Mouse (Mus musculus) liver, embryonic 15.5 days (tissue): ENCODE data around the gene Taok1. TPM values are rescaled to one million over a fixed set of nuclear protein-coding genes. Genes with fewer than 3 reads are reported as not detected.
"Not testable (repeated sequence)": the region's sequence is repeated elsewhere in the genome, so short reads cannot be mapped to it uniquely, and the experiment has no call there.

Experiments used
- ATAC-seq: fragments of 200-750 bp; cut with Nextera tagmentation; 2 replicates; pipeline ENCODE4 v1.8.0; 2017; ENCODE audit warnings: moderate number of reproducible peaks, mild to moderate bottlenecking, moderate library complexity; ENCODE audit not compliant: insufficient read depth
- H3K27ac ChIP-seq: fragments of 300-500 bp; sonication (generic); replicated peaks from 2 replicates; pipeline ENCODE4 v1.5.1; 2015; ENCODE audit warnings: mild to moderate bottlenecking, inconsistent platforms
- H3K27me3 ChIP-seq: fragments of 300-500 bp; sonication (generic); 2 replicates; pipeline ENCODE4 v1.6.1; 2015; ENCODE audit warnings: mild to moderate bottlenecking, inconsistent platforms
- H3K36me3 ChIP-seq: fragments of 300-500 bp; sonication (generic); replicated peaks from 2 replicates; pipeline ENCODE4 v1.6.1; 2015; ENCODE audit warnings: moderate library complexity, mild to moderate bottlenecking, inconsistent platforms
- H3K4me1 ChIP-seq: fragments of 300-500 bp; sonication (generic); replicated peaks from 2 replicates; pipeline ENCODE4 v1.6.1; 2015; ENCODE audit warnings: inconsistent platforms
- H3K4me2 ChIP-seq: fragments of 300-500 bp; sonication (generic); 2 replicates; pipeline ENCODE4 v1.6.1; 2015; ENCODE audit warnings: moderate library complexity, mild to moderate bottlenecking, inconsistent platforms
- H3K4me3 ChIP-seq: fragments of 300-500 bp; sonication (generic); replicated peaks from 2 replicates; pipeline ENCODE4 v1.5.1; 2015; ENCODE audit warnings: mild to moderate bottlenecking, inconsistent platforms
- H3K9ac ChIP-seq: fragments of 300-500 bp; sonication (generic); 2 replicates; pipeline ENCODE4 v1.6.1; 2015; ENCODE audit warnings: moderate library complexity, mild to moderate bottlenecking, inconsistent platforms
- H3K9me3 ChIP-seq: fragments of 300-500 bp; sonication (generic); replicated peaks from 2 replicates; pipeline ENCODE4 v1.6.1; 2016; ENCODE audit warnings: inconsistent platforms
- WGBS: fragments of 180-500 bp; shearing (Covaris S2); methylation state at CpG from one replicate; pipeline ENCODE4 v1.1.7; 2015; ENCODE audit warnings: mixed read lengths; ENCODE audit not compliant: insufficient replicate concordance; 5-methylcytosine and 5-hydroxymethylcytosine counted together
- polyA plus RNA-seq: library from polyadenylated mRNA; unstranded; fragments of >200 nt; fragmentation: Nextera tagmentation; extraction: Ambion mirVana; gene quantifications from 2 replicates; pipeline ENCODE4 v1.2.1, GENCODE M21; 2015

Gene Taok1
- polyA plus RNA-seq, 1 experiment from 2014 or later: 3.6 TPM

- Histone ChIP-seq H3K36me3 (peaks cover 19% of the 10 kb centered on the region), H3K27ac (no peak overlapping the region), H3K4me2 (no peak overlapping the region), H3K9ac (no peak overlapping the region), H3K4me3 (no peak overlapping the region), H3K9me3 (no peaks in the 10 kb centered on the region), H3K4me1 (no peaks in the 10 kb centered on the region), H3K27me3 (no peaks in the 10 kb centered on the region)
- WGBS: 76% methylated on average over 4 of the region's 4 CpGs
- ATAC-seq: no peak
Measured at GRCm38 (mm10) chr11:77532202-77532846, 75.3 kb downstream of the Taok1 start.

DNA sequence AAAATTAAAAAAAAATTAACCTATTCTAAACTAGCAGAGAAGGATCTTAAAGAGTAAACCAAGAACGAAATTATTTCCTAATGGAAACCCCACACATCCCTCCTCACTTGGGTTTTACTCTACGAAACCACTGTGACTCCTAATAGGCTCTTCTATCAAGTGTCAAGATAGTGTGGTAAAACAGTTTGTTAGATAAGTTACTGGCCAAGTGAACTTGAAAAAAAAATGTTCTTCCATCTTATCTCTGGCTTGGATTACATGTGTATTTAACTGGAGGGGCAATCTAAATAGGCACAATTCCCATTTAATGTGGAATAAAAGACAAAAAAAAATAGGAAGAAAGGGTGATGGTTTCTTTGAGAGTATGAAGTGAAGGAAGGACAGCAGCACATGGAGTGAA is 76.8 kb downstream of the Taok1 start:
- 41% methylated on average over 2 of the region's 2 CpGs for WGBS
- Histone ChIP-seq H3K9ac (no peak overlapping the region), H3K4me1 (no peaks in the 10 kb centered on the region), H3K9me3 (no peaks in the 10 kb centered on the region), H3K27ac (no peak overlapping the region), H3K4me2 (no peak overlapping the region), H3K36me3 (0 out of 2 replicates have a peak, but pooled peaks cover 7% of the 10 kb centered on the region), H3K4me3 (no peak overlapping the region), H3K27me3 (no peaks in the 10 kb centered on the region)
- no peak for ATAC-seq

DNA sequence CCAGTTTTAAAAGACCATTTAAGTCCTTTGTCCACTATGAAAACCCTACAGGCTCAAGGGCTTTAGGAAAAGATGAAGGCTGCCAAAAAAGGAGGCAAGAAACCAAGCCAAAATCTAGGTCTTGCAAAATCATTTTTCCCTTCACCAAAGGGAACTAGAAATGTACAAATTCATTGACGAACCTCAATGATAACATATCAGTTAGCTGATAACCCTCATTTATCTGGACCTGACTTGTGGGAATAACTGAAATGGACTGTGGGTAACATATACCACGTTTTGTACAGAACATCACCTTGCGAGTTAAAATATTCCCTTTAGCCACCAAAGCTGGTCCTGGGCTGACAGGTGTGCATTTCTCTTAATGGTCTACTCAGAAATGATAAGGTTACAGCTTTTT is 78.0 kb downstream of the Taok1 start:
- H3K27ac ChIP-seq: no peak overlapping the region
- H3K4me3 ChIP-seq: no peak overlapping the region
- H3K9me3 ChIP-seq: no peaks in the 10 kb centered on the region
- no peaks in the 10 kb centered on the region for H3K27me3 ChIP-seq
- 0 out of 2 replicates have a peak, but pooled peaks cover 3% of the 10 kb centered on the region for H3K36me3 ChIP-seq
- no peak overlapping the region for H3K9ac ChIP-seq
- ATAC-seq: no peak
- WGBS: 43% methylated on average over 3 of the region's 3 CpGs
- no peaks in the 10 kb centered on the region for H3K4me1 ChIP-seq
- H3K4me2 ChIP-seq: no peak overlapping the region

DNA sequence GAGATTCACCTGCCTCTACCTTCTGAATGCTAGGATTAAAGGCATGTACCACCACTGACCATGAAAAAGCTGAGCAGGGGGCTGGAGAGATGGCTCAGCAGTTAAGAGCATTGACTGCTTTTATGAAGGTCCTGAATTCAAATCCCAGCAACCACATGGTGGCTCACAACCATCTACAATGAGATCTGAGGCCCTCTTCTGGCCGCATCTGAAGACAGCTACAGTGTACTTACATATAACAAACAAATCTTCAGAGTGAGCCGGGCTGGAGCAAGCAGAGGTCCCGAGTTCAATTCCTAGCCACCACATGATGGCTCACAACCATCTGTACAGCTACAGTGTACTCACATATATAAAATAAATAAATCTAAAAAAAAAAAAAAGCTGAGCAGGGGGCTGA is 79.2 kb downstream of the Taok1 start:
- H3K27me3 ChIP-seq, H3K9me3 ChIP-seq, H3K36me3 ChIP-seq, H3K4me3 ChIP-seq, H3K4me1 ChIP-seq, ATAC-seq, H3K9ac ChIP-seq, H3K27ac ChIP-seq, H3K4me2 ChIP-seq: not testable (repeated sequence)
- 76% methylated on average over 3 of the region's 3 CpGs for WGBS

- WGBS: 66% methylated on average over 3 of the region's 3 CpGs
- no peak overlapping the region for H3K9ac ChIP-seq
- no peaks in the 10 kb centered on the region for H3K9me3 ChIP-seq
- no peak for ATAC-seq
- H3K4me1 ChIP-seq: peaks cover 4% of the 10 kb centered on the region; the same call in 1 of the 2 replicates
- no peak overlapping the region for H3K27ac ChIP-seq
- H3K4me3 ChIP-seq: no peak overlapping the region
- no peaks in the 10 kb centered on the region for H3K27me3 ChIP-seq
- no peaks in the 10 kb centered on the region for H3K36me3 ChIP-seq
- no peak overlapping the region for H3K4me2 ChIP-seq
Measured at GRCm38 (mm10) chr11:77525804-77526486, 81.7 kb downstream of the Taok1 start.

GRCm38 (mm10) chr11:77520601-77521529 is 86.8 kb downstream of the Taok1 start:
- Histone ChIP-seq H3K4me3 (no peak overlapping the region), H3K9ac (no peak overlapping the region), H3K4me2 (no peak overlapping the region), H3K27me3 (peaks cover 44% of the 10 kb centered on the region), H3K9me3 (no peaks in the 10 kb centered on the region), H3K27ac (no peak overlapping the region), H3K4me1 (peaks cover 38% of the 10 kb centered on the region), H3K36me3 (no peaks in the 10 kb centered on the region)
- no peak for ATAC-seq
- WGBS: 27% methylated on average over 5 of the region's 5 CpGs

GRCm38 (mm10) chr11:77519043-77519442 is 88.6 kb downstream of the Taok1 start, which contains the start of gene Gm10392:
Gene Gm10392 (minus strand): TSS chr11:77519198.
- 0 out of 2 replicates have a peak within 1 kb of the TSS, but pooled peaks have one; percentile 5 for H3K4me2 ChIP-seq

GRCm38 (mm10) chr11:77518051-77518798 is 89.4 kb downstream of the Taok1 start:
- 51% methylated on average over 27 of the region's 27 CpGs for WGBS
- Histone ChIP-seq H3K9me3 (no peaks in the 10 kb centered on the region), H3K4me2 (0 out of 2 replicates have a peak overlapping the region, but pooled peaks have one; percentile 5), H3K4me1 (peaks cover 63% of the 10 kb centered on the region), H3K4me3 (no peak overlapping the region), H3K9ac (no peak overlapping the region), H3K27ac (0 out of 2 replicates have a peak overlapping the region, but pooled peaks have one; percentile 45), H3K27me3 (peaks cover 63% of the 10 kb centered on the region), H3K36me3 (no peaks in the 10 kb centered on the region)
- ATAC-seq: no peak

More at GRCm38 (mm10) chr11:77519043-77519442, 88.6 kb downstream of the Taok1 start, which contains the start of gene Gm10392:
- no peak for ATAC-seq
- Histone ChIP-seq H3K4me3 (no peak within 1 kb of the TSS), H3K27me3 (peaks cover 62% of the 10 kb centered on the region), H3K9me3 (no peaks in the 10 kb centered on the region), H3K9ac (no peak within 1 kb of the TSS), H3K4me1 (peaks cover 56% of the 10 kb centered on the region), H3K36me3 (no peaks in the 10 kb centered on the region), H3K27ac (0 out of 2 replicates have a peak within 1 kb of the TSS, but pooled peaks have one; percentile 45)
- WGBS: 17% methylated on average over 5 of the region's 5 CpGs

- Histone ChIP-seq H3K27ac (no peak overlapping the region), H3K4me3 (no peak overlapping the region), H3K4me1 (peaks cover 74% of the 10 kb centered on the region), H3K36me3 (no peaks in the 10 kb centered on the region), H3K9me3 (no peaks in the 10 kb centered on the region), H3K9ac (no peak overlapping the region), H3K27me3 (peaks cover 63% of the 10 kb centered on the region), H3K4me2 (peak overlapping the region; percentile 98)
- WGBS: 63% methylated on average over 5 of the region's 5 CpGs
- ATAC-seq: no peak
Measured at GRCm38 (mm10) chr11:77516553-77517425, 90.8 kb downstream of the Taok1 start.
